Mouse (Mus musculus) midbrain, embryonic 14.5 days (tissue): ENCODE measurements around the gene Ugt1a7c. TPM values are rescaled to one million over a fixed set of nuclear protein-coding genes. Genes with fewer than 3 reads are reported as not detected.
"Not testable (repeated sequence)": the region's sequence is repeated elsewhere in the genome, so short reads cannot be mapped to it uniquely, and the experiment has no call there.

Experiments used
- ATAC-seq: fragments of 200-750 bp; cut with Nextera tagmentation; 2 replicates; pipeline ENCODE4 v1.8.0; 2017; ENCODE audit warnings: moderate number of reproducible peaks, moderate library complexity; ENCODE audit not compliant: low FRiP score, low TSS enrichment
- DNase-seq: peaks from one replicate; pipeline ENCODE4 v3.0.0-alpha.2; 2015
- H3K27ac ChIP-seq: fragments of 300-500 bp; sonication (generic); replicated peaks from 2 replicates; pipeline ENCODE4 v1.5.1; 2014; ENCODE audit warnings: mild to moderate bottlenecking, low read depth, low read length, moderate library complexity
- H3K27me3 ChIP-seq: fragments of 300-500 bp; sonication (generic); 2 replicates; pipeline ENCODE4 v1.6.1; 2014; ENCODE audit warnings: low read length, control low read depth, mixed read lengths; ENCODE audit not compliant: control insufficient read depth, insufficient read depth
- H3K36me3 ChIP-seq: fragments of 300-500 bp; sonication (generic); 2 replicates; pipeline ENCODE4 v1.6.1; 2014; ENCODE audit warnings: low read length, control low read depth; ENCODE audit not compliant: control insufficient read depth, insufficient read depth
- H3K4me1 ChIP-seq: fragments of 300-500 bp; sonication (generic); 2 replicates; pipeline ENCODE4 v1.6.1; 2014; ENCODE audit warnings: mild to moderate bottlenecking, antibody characterized with exemption, low read length, control low read depth; ENCODE audit not compliant: control insufficient read depth, insufficient read depth
- H3K4me2 ChIP-seq: fragments of 300-500 bp; sonication (generic); 2 replicates; pipeline ENCODE4 v1.6.1; 2014; ENCODE audit warnings: mild to moderate bottlenecking, low read length, moderate library complexity
- H3K4me3 ChIP-seq: fragments of 300-500 bp; sonication (generic); replicated peaks from 2 replicates; pipeline ENCODE4 v1.5.1; 2014; ENCODE audit warnings: low read depth, low read length
- H3K9ac ChIP-seq: fragments of 300-500 bp; sonication (generic); replicated peaks from 2 replicates; pipeline ENCODE4 v1.6.1; 2014; ENCODE audit warnings: mild to moderate bottlenecking, low read length, moderate library complexity
- H3K9me3 ChIP-seq: fragments of 300-500 bp; sonication (generic); 2 replicates; pipeline ENCODE4 v1.6.1; 2016; ENCODE audit warnings: low read length, control low read depth, mixed read lengths; ENCODE audit not compliant: control insufficient read depth
- WGBS: fragments of 180-500 bp; shearing (Covaris S2); extraction: QIAGEN DNeasy Blood & Tissue Kit; methylation state at CpG from one replicate; pipeline ENCODE4 v1.1.7; 2014; 5-methylcytosine and 5-hydroxymethylcytosine counted together
- polyA plus RNA-seq: library from polyadenylated mRNA; unstranded; fragments of >200 nt; fragmentation: Nextera tagmentation; extraction: Ambion mirVana; gene quantifications from 2 replicates; pipeline ENCODE4 v1.2.1, GENCODE M21; 2014

The Ugt1a7c gene
- polyA plus RNA-seq, 1 experiment from 2014 or later: 0.99 TPM

DNA sequence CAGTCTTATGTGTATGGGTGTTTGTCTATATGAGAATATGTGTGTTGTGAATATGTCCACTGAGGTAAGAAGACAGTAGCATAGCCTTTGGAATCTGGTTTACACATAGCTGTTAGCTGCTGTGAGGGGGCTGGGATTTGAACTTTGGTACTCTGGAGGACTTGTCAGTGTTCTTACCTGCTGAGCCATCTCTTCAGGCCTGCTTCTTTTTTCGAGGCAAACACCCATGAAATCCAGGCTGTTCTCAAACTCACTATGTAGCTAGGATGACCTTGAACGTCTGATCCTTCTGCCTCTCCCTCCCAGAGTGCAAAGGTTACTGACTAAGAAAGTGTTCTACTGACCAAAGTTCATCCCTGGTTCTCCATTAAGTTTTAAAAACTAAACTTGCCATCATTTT, 10.8 kb downstream of the Ugt1a7c start:
- Histone ChIP-seq H3K9ac (no peak overlapping the region), H3K9me3 (no peaks in the 10 kb centered on the region), H3K27ac (no peak overlapping the region), H3K4me3 (no peak overlapping the region), H3K36me3 (no peaks in the 10 kb centered on the region), H3K4me1 (no peaks in the 10 kb centered on the region), H3K4me2 (no peak overlapping the region), H3K27me3 (no peaks in the 10 kb centered on the region)
- 60% methylated on average over 2 of the region's 2 CpGs for WGBS
- ATAC-seq: no peak
- DNase-seq: no peak

DNA sequence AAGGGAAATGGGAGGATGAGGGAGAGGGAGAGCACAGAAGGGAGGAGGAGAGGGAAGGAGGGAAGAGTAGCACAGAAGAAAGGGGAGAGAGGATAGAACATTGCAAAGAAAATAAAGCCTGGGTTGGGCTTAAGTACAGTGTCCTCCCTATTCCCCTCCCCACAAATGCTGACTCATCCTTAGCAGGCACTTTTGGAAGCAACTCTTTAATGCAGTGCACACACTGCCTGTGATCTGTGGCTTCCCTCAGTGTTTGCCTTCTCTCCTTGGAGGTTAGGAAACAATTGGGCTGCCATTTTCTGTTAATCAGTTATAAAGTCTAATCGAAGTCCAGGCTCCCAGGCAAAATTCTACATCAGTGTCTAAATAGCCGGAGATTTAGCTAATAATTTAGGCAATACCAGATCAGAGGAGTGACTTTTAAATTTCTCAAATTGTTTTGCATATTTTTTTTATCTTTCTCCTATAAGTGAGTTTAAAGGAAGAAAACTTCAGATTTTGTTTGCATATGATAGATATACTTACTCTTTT, 14.2 kb downstream of the Ugt1a7c start:
- H3K9me3 ChIP-seq, H3K4me3 ChIP-seq, H3K9ac ChIP-seq, DNase-seq, H3K4me1 ChIP-seq, H3K27ac ChIP-seq, H3K36me3 ChIP-seq, ATAC-seq, H3K27me3 ChIP-seq, H3K4me2 ChIP-seq: not testable (repeated sequence)
- 86% methylated on average over 2 of the region's 2 CpGs for WGBS

DNA sequence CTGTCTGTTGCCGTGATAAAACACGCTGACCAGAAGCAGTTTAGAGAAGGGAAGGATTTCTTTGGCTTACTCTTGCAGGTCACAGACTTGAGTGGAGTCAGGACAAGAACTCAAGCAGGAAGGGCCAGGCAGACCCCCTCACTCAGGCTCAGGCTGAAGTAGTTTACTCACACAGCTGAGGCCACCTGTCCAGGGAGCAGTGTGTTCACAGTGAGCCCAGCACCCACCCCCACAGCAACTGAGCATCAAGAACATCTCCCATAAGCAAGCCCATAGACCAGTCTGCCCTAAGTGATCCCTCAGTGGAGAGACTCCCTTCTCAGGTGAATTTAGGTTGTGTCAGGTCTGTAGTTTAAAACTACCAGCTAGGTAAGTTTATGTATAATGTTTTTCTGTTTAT, 14.7 kb downstream of the Ugt1a7c start:
- not testable (repeated sequence) for H3K4me2 ChIP-seq, H3K9me3 ChIP-seq, H3K4me3 ChIP-seq, H3K36me3 ChIP-seq, ATAC-seq, H3K4me1 ChIP-seq, DNase-seq, H3K9ac ChIP-seq, H3K27ac ChIP-seq, H3K27me3 ChIP-seq
- 90% methylated on average over 2 of the region's 2 CpGs for WGBS

DNA sequence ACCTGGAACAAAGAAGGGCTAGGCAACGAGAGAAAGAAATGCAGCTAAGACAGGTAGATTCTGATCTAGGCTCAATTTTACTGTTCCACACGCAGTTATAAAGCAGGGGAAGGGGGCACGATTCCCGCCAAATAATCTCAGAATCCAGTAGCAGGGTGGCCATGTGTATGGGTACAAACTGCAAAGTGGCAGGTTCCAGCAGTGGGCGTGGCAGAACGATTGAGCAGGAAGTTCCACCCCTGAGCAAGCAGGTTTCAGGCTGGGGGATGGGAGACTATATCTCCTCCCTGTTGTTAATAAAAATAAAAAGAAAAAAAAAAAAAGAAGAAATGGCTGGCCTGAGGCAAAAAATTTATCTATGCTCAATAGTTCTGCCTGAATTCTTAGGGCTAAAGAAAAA, 17.9 kb downstream of the Ugt1a7c start:
- H3K9me3 ChIP-seq, H3K9ac ChIP-seq, H3K36me3 ChIP-seq, H3K4me2 ChIP-seq, ATAC-seq, DNase-seq, H3K4me1 ChIP-seq, H3K27ac ChIP-seq, H3K4me3 ChIP-seq, H3K27me3 ChIP-seq: not testable (repeated sequence)
- 97% methylated on average over 6 of the region's 6 CpGs for WGBS

DNA sequence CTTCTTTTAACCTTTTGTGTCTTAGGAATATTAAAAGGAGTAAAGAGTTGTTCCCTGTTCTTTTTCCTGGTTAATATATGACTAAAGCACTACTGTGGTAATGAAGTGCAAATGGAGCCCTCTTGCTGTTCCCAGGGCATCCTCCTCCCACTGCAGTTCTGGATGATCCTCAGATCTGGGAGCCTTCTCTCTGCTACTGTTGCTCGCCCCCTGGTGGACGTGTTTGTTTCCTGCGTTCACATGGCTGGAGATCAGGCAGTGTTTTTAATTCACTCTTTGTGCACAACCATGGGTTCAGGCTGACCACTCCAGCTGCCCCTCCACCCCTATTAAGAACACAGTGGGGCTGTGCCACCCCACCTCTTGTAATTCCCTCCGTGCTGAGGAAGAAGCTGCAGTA, 25.7 kb downstream of the Ugt1a7c start:
- not testable (repeated sequence) for H3K9me3 ChIP-seq, H3K27me3 ChIP-seq, H3K9ac ChIP-seq, H3K4me1 ChIP-seq, H3K4me2 ChIP-seq, ATAC-seq, H3K36me3 ChIP-seq, DNase-seq, H3K4me3 ChIP-seq, H3K27ac ChIP-seq
- WGBS: 10% methylated on average over 4 of the region's 4 CpGs

DNA sequence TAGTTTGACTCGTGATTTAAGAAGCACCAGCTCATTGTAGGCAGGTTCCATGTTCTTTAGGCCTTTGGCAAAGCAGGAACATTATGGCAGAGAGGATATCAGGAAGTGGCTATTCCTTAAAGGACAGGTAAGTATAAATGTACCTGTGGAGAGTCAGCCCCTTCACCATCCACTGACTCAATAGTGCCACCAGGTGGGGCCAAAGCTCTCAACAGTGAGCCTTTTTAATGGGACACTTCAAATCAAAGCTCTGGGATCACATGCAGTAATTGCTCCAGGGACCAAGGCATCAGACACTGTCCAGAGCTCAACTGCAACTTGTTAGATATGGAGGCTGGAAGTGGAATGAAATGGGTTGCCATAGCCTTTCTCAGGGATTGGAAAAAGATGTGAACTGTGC, 26.7 kb downstream of the Ugt1a7c start:
- not testable (repeated sequence) for H3K27me3 ChIP-seq, H3K9me3 ChIP-seq, H3K27ac ChIP-seq, H3K9ac ChIP-seq, H3K36me3 ChIP-seq, H3K4me1 ChIP-seq, ATAC-seq, H3K4me3 ChIP-seq, H3K4me2 ChIP-seq
- DNase-seq: peak; percentile 7
- WGBS: no CpG with 5 or more reads among the region's 1 CpGs

DNA sequence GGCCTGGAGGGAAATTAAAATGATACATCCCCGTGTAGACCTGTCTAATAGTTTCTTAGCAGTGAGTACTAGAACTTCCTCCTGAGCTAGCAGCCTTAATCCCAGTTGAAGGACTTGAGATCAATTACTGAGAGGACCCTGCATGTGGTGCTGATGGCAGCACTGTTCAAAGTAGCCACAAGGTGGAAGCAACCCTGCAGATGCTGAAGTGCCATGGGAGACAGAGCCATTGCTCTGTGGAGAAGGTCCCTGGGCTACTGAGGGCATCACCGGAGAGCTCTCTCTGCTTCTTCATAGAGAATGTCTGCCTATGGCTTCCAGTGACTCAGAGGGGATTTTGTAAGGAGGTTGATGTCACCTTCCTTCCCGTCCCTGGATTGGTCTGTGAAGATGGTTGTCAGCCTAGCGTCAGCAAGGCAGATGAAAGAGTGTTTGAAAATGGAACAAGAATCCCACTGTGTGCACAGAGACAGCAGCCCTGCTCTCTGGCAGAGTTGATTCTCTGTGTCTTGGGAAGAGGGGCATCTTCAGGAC, 31.0 kb downstream of the Ugt1a7c start:
- H3K4me1 ChIP-seq, H3K27ac ChIP-seq, H3K4me3 ChIP-seq, H3K4me2 ChIP-seq, H3K27me3 ChIP-seq, H3K9me3 ChIP-seq, ATAC-seq, H3K36me3 ChIP-seq, H3K9ac ChIP-seq, DNase-seq: not testable (repeated sequence)
- WGBS: 82% methylated on average over 4 of the region's 4 CpGs

DNA sequence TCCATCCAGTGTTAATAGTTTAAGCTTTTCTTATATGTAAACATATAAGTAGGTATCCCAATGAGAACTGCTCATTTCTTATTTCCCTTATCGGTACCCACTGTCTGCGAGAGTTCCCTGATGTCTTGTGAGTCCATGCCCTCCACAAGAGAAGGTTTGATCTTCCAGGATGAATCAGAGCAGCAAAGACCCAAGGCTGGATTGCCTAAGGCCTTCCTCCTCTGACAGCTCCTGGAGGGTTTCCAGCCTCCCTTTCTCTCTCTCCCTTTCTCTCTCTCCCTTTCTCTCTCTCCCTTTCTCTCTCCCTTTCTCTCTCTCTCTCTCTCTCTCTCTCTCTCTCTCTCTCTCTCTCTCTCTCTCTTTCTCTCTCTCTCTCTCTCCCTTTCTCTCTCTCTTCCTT, 34.2 kb downstream of the Ugt1a7c start:
- not testable (repeated sequence) for H3K9ac ChIP-seq, H3K36me3 ChIP-seq, H3K9me3 ChIP-seq, DNase-seq, ATAC-seq, H3K27me3 ChIP-seq, H3K4me3 ChIP-seq, H3K27ac ChIP-seq, H3K4me1 ChIP-seq, H3K4me2 ChIP-seq
- 86% methylated on average over 2 of the region's 2 CpGs for WGBS

DNA sequence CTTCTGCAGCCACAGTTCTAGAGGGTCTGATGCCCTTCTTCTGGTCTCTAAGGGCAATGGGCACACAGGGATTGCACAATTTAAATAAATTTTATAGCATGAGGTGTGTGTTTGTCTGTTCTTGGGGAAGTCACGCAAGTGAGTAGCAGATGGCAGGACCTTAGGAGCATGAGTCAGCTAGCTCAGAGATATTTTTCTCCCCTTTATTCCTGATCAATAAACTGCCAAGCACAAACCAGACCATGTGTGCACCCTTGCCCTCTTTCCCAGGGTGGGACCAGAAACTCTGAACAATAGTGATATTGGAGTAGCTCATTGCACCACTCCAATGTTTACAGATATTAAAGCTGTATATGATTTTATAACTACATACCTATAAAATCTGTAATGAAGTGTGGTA, 35.4 kb downstream of the Ugt1a7c start:
- H3K4me3 ChIP-seq, DNase-seq, H3K36me3 ChIP-seq, H3K27ac ChIP-seq, H3K27me3 ChIP-seq, H3K4me2 ChIP-seq, ATAC-seq, H3K9me3 ChIP-seq, H3K4me1 ChIP-seq, H3K9ac ChIP-seq: not testable (repeated sequence)
- WGBS: 98% methylated on average over 1 of the region's 1 CpGs
